Mouse (Mus musculus) Muller cell, postnatal 12 days (primary cell): ENCODE results near the gene 1110002E22Rik.

Experiments used
- DNase-seq: peaks from one replicate; pipeline ENCODE4 v3.0.0-alpha.2; 2015; ENCODE audit errors: inconsistent ontology term

Gene 1110002E22Rik

DNA sequence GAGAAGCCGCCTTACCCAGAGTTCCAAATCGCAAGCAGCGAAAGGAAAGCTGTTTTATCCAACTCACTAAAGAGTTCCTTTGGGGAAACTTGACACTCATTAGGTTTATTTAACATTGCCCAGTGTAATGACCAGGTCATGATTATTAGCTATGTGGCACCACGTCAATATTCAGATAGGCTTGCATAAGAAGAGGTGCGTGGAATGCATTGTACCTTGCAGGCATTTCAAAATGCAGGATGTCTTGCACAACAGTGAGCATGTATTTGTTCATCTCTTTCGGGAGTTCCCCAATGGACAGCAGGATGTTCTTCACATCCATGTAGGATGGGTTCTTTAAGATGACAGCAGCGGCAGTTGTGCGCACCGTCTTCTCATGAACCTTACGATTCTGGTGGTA is 42.0 kb downstream of the 1110002E22Rik start:
- DNase-seq: no peak

DNA sequence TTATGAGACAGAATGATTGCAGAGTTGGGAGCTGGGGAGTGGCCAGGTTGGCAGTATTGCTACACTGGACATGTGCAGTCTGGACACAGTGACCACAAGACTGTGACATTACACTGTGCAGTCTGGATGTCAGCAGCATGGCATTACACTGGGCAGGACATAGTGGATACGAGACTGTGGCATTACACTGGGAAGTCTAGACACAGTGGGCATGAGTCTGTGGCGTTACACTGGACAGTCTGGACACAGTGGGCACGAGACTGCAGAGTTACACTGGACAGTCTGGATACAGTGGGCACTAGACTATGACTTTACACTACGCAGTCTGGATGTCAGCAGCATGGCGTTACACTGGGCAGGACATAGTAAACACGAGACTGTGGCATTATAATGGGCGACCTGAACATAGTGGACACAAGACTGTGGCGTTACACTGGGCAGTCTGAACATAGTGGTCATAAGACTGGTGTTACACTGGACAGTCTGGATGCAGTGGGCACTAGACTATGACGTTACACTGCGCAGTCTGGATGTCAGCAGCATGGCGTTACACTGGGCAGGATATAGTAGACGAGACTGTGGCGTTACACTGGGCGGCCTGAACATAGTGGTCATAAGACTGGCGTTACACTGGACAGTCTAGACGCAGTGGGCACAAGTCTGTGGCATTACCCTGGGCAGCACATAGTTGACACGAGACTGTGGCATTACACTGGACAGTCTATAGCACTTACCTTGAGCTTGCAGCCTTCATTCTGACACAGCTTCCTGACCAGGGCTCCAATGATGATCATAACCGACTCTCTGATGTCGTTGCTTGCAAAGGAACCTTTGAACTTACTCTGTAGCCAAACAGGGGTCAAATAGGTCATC is 46.3 kb downstream of the 1110002E22Rik start:
- DNase-seq: no peak

DNA sequence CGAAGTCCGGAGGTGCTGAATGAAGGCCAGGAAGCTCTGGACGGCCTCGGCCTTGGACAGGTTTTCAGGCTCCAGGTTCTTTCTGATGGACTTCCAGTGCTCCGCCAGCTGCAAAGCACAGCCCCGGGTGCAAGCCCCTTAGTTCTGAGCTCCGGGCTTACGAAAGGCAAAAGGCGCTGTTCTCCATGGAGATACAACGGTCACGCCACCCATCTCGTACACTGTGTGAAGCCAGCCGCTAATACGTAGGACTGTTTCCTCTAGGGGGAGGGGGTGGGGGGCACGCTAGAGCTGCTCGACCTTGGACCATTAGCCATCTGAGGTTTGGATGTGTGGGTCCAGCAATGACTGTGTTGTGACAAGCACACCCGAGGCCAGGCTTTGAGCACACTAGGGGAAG is 49.3 kb downstream of the 1110002E22Rik start:
- no peak for DNase-seq

- no peak for DNase-seq
Observed at GRCm38 (mm10) chr3:138116871-138117270, 52.0 kb downstream of the 1110002E22Rik start.

GRCm38 (mm10) chr3:138118392-138118791 is 53.5 kb downstream of the 1110002E22Rik start:
- no peak for DNase-seq

DNA sequence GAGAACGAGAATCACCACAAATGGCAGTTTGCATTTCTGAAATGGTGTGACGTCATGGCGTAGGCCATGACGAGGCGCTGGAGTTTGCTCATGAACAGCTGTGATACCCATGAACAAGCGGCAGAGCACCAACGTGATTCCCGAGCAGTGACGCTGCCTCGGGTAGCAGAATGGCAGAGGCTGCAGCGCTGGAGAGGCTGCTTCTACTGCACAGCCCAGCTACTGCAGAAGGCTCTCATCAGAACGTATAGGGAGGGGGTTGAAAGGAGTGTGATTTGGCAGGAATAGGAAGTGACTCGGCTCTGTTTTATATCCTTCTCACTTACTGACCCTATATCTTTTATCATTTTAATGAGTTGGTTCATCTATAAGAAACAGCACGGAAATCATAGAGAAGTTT is 54.0 kb downstream of the 1110002E22Rik start:
- DNase-seq: no peak

DNA sequence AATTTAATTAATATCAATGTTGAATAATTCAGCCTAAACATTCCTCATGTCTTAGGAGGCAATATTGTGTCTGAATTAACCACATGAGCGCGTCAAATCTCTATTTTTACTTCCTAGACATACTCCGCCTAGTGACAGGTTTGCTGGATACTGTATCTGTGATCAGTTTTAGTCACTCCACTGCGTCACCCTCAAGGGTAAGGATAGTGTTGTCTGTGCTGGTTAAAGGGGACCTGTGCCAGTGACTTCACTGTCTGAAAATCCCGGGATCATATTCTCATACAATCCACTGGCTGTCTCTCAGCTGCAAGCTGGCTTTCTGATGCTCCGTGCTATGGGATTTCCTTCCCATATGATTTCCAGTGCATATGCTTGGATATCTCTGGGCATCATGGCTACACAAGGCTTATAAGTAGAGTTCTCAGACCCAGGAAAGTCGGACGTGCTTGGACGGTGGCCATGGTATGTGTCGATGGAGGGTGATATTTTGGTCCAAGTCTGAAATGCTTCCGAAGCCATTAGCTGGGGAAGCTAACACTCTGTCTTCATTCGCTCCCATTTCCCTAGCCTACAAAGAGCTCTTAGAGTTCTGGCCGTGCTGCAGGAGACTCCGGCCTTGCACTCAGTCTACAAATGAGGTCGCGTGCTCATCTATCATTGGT is 54.7 kb downstream of the 1110002E22Rik start:
- no peak for DNase-seq

GRCm38 (mm10) chr3:138121461-138121860 is 56.6 kb downstream of the 1110002E22Rik start:
- DNase-seq: no peak

DNA sequence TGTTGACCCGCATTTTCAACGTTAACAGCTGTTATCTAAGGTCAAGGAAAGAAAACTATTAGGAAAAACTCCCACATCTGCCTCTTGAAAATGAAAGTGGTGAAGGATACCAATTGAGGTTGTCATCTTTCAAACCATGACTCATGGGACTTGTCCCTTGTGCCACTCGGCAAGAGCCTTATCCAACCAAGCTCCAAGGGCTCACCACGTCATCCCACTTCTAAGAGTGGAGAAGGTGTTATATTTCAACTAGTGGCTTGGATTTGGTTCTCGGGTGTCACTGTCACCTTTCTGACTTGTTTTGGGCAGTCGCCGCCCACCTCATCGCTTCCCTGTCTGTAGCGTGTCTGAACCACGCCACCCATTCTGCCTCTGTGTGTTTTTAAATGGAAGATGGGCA is 59.0 kb downstream of the 1110002E22Rik start:
- no peak for DNase-seq

- no peak for DNase-seq
Observed at GRCm38 (mm10) chr3:138129110-138129509, 64.3 kb downstream of the 1110002E22Rik start.

GRCm38 (mm10) chr3:138130692-138131091 is 65.8 kb downstream of the 1110002E22Rik start:
- no peak for DNase-seq
